Mouse (Mus musculus): ENCODE data around the gene Med25.

Gene Med25

GRCm38 (mm10) chr7:44892276-44892921, at the start of gene Med25:
Med25 (minus strand) TSS chr7:44892712.
- peak; percentile 91 to 93 for DNase-seq (ENCODE audit: low spot score in 2 of 2)

GRCm38 (mm10) chr7:44938680-44939079, 46.2 kb upstream of the Med25 start:
- DNase-seq (ENCODE audit: low spot score in 2 of 2) = no peak

GRCm38 (mm10) chr7:44929204-44930151, 37.0 kb upstream of the Med25 start, which contains the start of gene Ap2a1:
Ap2a1 (minus strand) TSS chr7:44929496.
- DNase-seq (ENCODE audit: low spot score in 2 of 2) = peak; percentile 100

- DNase-seq (ENCODE audit: low spot score in 2 of 2) = no peak
These were observed 36.1 kb upstream of the Med25 start for GRCm38 (mm10) chr7:44928570-44928969.

GRCm38 (mm10) chr7:44925468-44925867, 33.0 kb upstream of the Med25 start:
- DNase-seq (ENCODE audit: low spot score in 2 of 2) = peak in 1 of 2 experiments; percentile 27

GRCm38 (mm10) chr7:44922530-44922929, 30.0 kb upstream of the Med25 start:
- DNase-seq (ENCODE audit: low spot score in 2 of 2) = no peak

- DNase-seq (ENCODE audit: low spot score in 2 of 2) = no peak
These were observed 26.6 kb upstream of the Med25 start for GRCm38 (mm10) chr7:44919127-44919526.

- DNase-seq (ENCODE audit: low spot score in 2 of 2) = no peak
These were observed 25.7 kb upstream of the Med25 start for GRCm38 (mm10) chr7:44918219-44918618.

GRCm38 (mm10) chr7:44916881-44917280, 24.4 kb upstream of the Med25 start:
- no peak for DNase-seq (ENCODE audit: low spot score in 2 of 2)

GRCm38 (mm10) chr7:44916191-44916590, 23.7 kb upstream of the Med25 start:
- no peak for DNase-seq (ENCODE audit: low spot score in 2 of 2)

- no peak for DNase-seq (ENCODE audit: low spot score in 2 of 2)
These were observed 22.8 kb upstream of the Med25 start for GRCm38 (mm10) chr7:44915314-44915713.

GRCm38 (mm10) chr7:44914396-44914795, 21.9 kb upstream of the Med25 start:
- DNase-seq (ENCODE audit: low spot score in 2 of 2) = no peak

- DNase-seq (ENCODE audit: low spot score in 2 of 2) = no peak
These were observed 16.4 kb upstream of the Med25 start for GRCm38 (mm10) chr7:44908706-44909476.

- DNase-seq (ENCODE audit: low spot score in 2 of 2) = no peak
These were observed 12.9 kb upstream of the Med25 start for GRCm38 (mm10) chr7:44905430-44905829.

- DNase-seq (ENCODE audit: low spot score in 2 of 2) = no peak
These were observed 8.8 kb upstream of the Med25 start for GRCm38 (mm10) chr7:44901230-44901722.

GRCm38 (mm10) chr7:44900632-44901031, 8.1 kb upstream of the Med25 start:
- DNase-seq (ENCODE audit: low spot score in 2 of 2) = no peak

GRCm38 (mm10) chr7:44898607-44899006, 6.1 kb upstream of the Med25 start:
- DNase-seq (ENCODE audit: low spot score in 2 of 2) = peak in 1 of 2 experiments; percentile 63

GRCm38 (mm10) chr7:44896499-44896898, 4.0 kb upstream of the Med25 start:
- no peak for DNase-seq (ENCODE audit: low spot score in 2 of 2)

GRCm38 (mm10) chr7:44895593-44896434, 3.3 kb upstream of the Med25 start, which contains the start of gene Fuz:
Fuz (plus strand) TSS chr7:44896079.
- peak; percentile 90 to 92 for DNase-seq (ENCODE audit: low spot score in 2 of 2)

GRCm38 (mm10) chr7:44895206-44895592, 2.7 kb upstream of the Med25 start:
- DNase-seq (ENCODE audit: low spot score in 2 of 2) = no peak

- DNase-seq (ENCODE audit: low spot score in 2 of 2) = no peak
These were observed 1.7 kb upstream of the Med25 start for GRCm38 (mm10) chr7:44894175-44894574.

Data from frontal cortex, postnatal 10 days (tissue).